Mouse (Mus musculus): ENCODE results near the gene Mak.
"Not testable (repeated sequence)": the region's sequence is repeated elsewhere in the genome, so short reads cannot be mapped to it uniquely, and the experiment has no call there.

The Mak gene

DNA sequence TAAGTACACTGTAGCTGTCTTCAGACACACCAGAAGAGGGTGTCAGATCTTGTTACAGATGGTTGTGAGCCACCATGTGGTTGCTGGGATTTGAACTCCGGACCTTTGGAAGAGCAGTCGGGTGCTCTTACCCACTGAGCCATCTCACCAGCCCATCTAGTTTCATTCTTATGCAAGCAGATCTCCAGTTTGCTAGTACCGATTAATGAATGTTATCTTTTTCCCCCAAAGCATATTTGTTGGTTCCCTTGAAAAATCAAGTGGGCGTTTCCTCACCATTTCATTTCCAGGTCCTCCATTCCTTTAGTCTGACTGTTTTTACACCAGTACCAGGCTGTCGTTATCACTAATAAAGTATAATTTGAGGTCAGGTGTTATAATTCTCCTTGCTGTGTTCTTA, 81.0 kb downstream of the Mak start:
- not testable (repeated sequence) for DNase-seq (ENCODE audit: low spot score in 2 of 2)

DNA sequence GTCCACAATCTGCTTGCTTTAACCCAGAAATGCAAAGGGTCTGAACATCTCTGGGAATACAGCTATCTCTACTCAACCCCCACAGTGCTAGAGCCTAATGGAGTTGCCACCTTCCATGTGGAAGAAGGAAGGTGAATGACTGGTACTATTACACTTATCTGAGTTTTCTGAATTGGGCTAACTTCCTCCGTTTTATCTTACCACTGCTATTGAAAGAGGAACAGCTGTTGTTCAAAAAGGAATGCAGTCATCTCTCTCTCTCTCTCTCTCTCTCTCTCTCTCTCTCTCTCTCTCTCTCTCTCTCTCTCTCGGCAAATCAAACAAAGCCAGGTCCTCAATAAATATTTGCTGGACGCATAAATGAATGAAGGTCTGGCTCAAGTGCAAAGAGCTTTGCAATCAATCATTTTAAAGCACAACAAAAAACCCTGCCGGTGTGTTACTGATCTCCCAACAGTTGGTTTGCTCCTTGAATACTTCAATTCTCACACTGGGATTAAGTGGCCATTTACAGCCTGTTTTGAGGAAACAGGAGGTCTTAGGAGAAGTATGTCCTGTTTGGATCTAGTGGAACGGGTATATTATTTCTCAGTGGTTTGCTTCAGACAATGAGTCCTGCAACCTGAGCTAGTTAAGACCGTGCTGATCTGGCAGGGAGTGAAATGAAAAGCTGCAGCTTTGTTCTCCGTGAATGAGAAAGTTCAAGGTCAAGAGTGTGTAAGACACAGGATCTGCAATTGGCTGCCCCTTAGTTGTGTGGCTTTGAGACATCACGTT, 84.8 kb downstream of the Mak start:
- no peak for DNase-seq (ENCODE audit: low spot score in 2 of 2)

DNA sequence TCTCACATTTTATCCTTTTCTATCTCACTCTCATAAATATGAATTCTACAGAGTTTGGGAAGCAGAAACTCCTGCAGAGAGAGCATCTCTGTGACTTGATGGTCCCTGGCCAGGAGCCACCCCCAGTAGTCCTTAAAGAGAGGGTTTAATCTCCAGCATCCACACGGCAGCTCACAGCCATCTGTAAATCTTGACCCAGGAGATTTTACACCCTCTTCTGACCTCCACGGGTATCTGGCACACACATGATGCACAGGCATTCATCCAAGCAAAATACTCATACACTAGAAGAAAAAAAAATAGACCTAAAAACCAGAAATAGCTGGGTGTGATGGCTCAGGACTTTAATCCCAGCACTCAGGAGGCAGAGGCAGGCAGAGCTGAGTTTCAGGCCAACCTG, 91.1 kb downstream of the Mak start:
- peak in 1 of 2 experiments; percentile 36 for DNase-seq (ENCODE audit: low spot score in 2 of 2)

DNA sequence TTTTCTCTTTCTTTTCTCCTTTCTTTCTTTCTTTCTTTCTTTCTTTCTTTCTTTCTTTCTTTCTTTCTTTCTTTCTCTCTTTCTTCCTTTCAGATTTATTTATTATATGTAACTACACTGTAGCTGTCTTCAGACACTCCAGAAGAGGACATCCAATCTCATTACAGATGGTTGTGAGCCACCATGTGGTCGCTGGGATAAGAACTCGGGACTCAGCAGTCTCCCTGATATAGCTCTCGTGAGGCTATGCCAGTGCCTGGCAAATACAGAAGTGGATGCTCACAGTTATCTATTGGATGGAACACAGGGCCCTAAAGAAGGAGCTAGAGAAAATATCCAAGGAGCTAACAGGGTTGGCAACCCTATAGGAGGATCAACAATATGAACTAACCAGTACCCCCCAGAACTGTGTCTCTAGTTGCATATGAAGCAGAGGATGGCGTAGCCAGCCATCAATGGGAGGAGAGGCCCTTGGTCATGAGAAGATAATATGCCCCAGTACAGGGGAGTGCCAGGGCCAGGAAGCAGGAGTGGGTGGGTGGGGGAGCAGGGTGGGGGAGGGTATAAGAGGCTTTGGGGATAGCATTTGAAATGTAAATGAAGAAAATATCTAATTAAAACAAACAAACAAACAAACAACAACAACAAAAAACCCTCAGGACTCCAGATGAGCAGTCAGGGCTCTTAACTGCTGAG, 91.8 kb downstream of the Mak start:
- DNase-seq (ENCODE audit: low spot score in 2 of 2) = peak in 1 of 2 experiments; percentile 45

DNA sequence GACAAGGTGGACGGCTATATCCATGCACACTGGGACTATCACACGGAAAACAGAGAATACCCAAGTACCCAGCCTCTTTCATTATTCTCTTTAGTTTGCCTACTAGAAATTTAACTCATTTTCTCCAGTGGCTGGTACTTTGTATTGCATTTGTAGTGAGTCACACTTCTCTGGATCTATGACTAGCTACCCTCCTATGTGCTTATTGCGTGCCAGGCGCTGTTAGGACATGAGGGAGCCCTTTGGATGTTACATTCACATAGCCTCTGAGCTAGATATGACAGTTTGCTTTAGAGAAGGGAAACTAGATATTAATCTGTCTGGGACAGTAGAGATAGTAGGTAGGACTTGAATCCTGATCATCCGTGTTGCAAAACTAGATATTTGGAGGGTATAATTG, 93.4 kb downstream of the Mak start:
- DNase-seq (ENCODE audit: low spot score in 2 of 2) = no peak

DNA sequence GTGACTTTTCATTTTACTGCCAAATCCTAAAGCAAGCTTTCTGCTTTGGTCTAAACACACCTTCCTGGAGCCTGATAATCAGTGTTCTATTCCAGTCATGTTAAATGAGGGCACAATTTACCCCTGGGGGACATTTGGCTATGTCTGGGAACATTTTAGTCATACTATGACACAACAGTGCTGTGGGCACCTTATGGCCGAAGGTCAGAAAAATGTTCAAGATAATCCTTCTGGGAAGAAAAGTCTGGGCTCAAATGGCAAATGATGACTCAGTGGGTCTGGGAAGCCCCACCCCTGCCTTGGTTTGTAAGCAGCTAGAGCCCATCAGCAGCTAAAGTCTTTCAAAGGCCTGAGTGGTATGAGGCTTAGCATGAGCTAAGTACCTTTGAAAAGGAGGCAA, 96.7 kb downstream of the Mak start:
- no peak for DNase-seq (ENCODE audit: low spot score in 2 of 2)

DNA sequence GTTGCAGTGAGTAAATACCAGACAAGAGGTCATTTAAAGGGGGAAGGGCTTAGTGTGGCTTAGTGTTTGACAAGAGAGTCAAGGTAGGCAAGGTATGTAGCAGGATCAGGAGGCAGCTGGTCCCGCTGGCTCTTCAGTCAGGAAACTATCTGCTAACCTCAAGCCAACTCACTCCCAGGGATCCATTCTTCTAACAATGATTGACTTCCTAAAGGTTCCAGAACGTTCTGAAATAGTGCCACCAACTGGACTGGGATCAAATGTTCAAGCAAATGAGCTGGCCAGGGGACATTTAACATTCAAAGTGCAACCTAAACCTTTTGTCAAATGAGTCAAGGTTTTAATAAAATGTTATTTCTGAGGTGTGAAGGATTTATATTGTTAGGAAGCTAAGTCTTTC, 100.2 kb downstream of the Mak start:
- no peak for DNase-seq (ENCODE audit: low spot score in 2 of 2)

DNA sequence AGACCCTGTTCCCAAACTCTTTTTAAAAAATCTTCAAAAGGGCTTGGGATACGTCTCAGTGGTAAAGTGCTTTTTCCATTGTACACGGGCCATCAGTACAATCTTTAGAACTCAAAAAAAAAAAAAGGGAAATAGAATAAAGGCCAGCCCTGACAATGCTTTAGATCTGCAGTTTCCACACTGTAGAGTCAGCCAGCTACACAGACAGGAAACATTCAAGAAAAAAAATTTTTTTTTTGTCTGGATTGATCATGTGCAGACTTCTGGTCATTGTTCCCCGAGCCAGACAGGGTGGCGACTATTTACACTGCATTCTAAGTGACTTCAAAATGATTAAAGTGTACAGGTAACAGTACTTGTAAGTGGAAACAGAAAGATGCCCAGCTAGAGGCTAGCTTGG, 100.9 kb downstream of the Mak start:
- no peak for DNase-seq (ENCODE audit: low spot score in 2 of 2)

DNA sequence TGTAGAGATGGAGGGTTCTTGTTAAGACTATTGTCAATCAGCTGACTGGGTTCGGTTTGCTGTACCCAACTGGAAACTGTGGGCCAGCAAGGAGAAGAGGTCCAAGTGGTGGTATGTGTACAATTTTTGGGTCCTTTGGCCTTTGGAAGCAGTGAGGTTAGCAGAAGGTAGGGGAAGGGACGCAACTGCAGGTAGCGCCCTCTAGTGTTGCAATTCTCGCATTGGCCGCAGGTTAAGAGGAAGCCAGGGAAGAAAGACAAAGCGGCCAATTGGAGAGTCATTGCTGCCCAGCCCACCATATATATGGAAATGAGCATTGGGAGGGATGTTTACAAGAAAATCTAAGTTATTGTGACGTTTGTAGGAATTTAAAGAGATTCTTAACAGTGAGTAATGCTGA, 101.9 kb downstream of the Mak start:
- DNase-seq (ENCODE audit: low spot score in 2 of 2) = peak; percentile 63 to 80

Data from spleen, postnatal 4 days (tissue).